Mouse (Mus musculus): ENCODE measurements around the gene Lexm.

The Lexm gene

DNA sequence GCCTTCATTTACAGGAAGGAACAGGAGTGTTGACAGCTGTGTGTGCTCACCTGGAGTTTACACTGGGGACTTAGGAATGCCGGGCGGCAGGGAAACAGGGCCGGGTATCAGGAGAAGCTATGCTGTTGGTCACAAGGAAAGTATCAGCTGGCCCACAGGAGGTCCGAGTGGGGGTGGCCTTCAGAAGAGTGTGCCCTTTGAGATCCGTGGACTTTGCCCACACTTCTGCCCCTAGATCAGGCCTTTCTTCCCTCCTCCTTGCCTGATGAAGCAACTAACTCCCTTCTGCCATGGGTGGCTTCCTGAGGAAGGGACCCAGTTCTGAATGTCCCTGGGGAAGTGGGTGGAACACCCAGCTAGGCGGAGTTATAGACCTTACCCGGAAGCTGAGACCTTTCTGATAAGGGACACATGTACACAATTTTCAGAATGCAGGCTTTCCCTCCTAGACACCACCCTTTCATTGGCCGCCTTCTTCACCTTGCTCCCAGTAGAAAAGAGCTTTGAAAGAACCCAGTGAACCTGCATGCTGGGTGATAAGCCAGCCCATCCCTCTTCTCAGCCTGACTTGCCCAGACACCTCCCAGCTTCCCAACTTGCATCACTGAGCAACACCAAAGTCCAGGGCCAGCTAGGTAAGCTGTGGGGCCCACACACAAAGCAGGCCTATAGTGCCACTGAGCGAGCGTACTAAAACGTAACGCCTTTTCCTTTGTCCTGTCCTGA lies 34.5 kb downstream of the Lexm start:
- DNase-seq (ENCODE audit: low read depth, low spot score) = no peak

- DNase-seq (ENCODE audit: low read depth, low spot score) = no peak
These were observed 35.2 kb downstream of the Lexm start for GRCm38 (mm10) chr4:106581865-106582204.

DNA sequence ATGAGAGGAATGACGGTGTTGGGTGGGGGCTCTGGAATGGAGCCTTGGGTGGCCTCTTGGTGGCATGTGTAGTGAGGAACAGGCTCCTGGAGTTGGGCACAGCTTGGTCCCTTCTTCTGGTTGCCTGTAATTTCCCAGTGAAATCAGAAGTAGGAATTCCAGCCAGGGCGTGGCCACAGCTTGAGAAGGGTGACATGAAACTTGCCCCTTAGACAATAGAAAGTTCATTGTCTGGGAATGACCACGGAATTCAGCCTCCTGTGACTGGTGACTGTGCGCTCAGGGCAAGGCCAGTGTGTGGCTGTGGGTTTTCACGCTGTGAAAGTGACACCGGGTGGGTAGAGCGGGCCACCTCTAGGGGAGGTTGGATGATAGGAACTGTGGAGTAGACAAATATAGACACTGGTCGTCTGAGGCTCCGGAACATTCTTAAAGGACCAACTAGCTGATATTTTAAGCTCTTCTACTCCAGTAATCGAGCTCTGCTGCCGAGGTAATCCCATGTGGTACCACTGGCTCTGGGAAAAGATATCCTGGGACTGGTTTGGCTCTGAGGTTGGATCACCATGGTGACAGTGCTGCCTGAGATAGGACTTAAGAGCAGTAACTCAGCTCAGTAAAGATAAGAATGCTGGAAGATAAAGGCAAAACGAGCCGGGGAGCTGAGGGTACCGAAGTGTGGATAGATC lies 35.7 kb downstream of the Lexm start:
- DNase-seq (ENCODE audit: low read depth, low spot score) = no peak

GRCm38 (mm10) chr4:106577511-106577910 lies 39.5 kb downstream of the Lexm start:
- no peak for DNase-seq (ENCODE audit: low read depth, low spot score)

DNA sequence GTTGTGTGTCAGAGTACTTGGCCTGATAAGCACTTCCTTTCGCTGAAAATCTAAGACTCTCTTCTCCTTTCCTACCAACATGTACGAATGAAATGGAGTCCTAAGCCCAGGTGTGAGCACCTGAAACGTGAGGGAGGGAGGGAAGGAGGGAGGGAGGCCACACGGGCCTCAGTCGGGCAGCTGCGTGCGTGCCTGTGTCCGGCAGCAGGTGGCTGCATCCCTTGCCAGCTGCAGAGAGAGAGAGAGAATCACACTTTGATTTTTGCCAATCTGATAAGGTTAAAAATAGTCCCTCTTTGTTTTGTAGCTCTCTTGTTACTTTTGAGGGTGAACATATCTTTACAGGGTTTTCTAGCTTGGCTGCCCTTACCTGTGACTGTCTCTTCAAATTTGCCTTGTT lies 42.0 kb downstream of the Lexm start:
- DNase-seq (ENCODE audit: low read depth, low spot score) = no peak

GRCm38 (mm10) chr4:106571081-106571724 lies 45.8 kb downstream of the Lexm start:
- DNase-seq (ENCODE audit: low read depth, low spot score) = no peak

- DNase-seq (ENCODE audit: low read depth, low spot score) = no peak
These were observed 47.4 kb downstream of the Lexm start for GRCm38 (mm10) chr4:106569680-106570079.

DNA sequence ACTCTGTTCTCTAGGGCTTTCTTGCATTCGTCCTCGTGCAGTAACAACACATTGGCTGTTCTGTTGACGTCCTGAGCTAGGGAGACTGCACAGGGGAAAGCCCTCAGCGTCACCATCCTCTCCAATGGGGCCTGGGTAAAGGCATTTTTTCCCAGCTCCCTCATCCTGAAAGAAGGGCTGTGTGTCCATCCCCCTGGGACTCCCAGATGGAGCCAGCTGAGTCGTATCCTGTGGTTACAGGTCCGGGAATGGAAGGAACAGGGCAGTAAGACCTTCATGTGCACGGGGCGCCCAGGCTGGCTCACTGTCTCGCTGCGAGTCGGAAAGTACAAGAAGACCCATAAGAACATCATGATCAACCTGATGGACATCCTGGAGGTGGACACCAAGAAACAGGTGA lies 52.9 kb downstream of the Lexm start:
- DNase-seq (ENCODE audit: low read depth, low spot score) = no peak

DNA sequence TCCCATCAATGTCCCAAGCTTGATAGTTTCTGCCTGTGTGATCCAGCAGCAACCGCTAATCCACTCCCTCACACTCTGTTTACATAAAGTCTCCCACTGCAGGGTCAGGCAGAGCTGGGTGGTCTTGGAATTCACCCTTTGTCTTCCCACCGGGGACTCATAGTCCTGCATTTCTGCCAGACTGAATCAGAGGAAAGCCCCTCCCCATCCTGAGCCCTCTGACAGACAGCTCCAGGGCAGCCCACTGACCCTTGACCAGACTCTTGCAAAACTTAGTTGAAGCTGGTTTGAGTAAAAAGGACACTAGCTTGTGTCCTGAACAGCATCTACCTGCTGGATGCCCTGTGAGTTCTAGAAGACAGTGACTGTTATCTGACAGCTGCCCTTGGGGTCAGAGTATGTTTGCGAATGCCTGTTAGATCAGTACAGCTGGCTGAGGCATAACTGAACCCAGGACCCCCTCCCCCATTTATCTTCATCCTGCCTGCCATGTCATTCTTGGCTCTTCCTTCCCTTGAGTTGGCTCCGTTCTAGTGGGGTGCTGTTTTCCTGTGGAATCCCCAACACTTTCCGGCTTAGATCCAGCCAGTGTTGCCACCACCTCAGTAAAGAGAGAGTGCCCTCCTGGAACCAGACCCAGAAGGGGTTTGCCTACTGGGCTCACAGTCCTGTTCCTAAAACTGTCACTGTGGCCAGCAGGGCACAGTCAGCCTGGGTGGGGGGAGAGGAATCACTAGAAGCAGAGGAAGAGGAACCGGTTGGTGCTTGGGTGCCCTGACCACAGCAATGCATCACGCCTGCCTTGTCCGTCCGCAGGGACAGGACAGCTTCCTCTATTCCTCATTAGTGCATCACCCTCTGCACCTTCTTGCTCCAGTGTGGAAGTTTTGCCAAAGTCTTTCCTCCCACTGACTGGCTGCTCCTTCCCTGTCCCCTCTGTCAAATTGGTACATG lies 53.9 kb downstream of the Lexm start:
- no peak for DNase-seq (ENCODE audit: low read depth, low spot score)

- DNase-seq (ENCODE audit: low read depth, low spot score) = no peak
These were observed 55.0 kb downstream of the Lexm start for GRCm38 (mm10) chr4:106562006-106562405.

- peak; percentile 85 for DNase-seq (ENCODE audit: low read depth, low spot score)
These were observed 55.9 kb downstream of the Lexm start, which contains the start of gene Dhcr24 for GRCm38 (mm10) chr4:106560846-106561781. TSS of gene Dhcr24 (plus strand) at chr4:106561038.

- no peak for DNase-seq (ENCODE audit: low read depth, low spot score)
These were observed 56.7 kb downstream of the Lexm start for GRCm38 (mm10) chr4:106560213-106560845.

DNA sequence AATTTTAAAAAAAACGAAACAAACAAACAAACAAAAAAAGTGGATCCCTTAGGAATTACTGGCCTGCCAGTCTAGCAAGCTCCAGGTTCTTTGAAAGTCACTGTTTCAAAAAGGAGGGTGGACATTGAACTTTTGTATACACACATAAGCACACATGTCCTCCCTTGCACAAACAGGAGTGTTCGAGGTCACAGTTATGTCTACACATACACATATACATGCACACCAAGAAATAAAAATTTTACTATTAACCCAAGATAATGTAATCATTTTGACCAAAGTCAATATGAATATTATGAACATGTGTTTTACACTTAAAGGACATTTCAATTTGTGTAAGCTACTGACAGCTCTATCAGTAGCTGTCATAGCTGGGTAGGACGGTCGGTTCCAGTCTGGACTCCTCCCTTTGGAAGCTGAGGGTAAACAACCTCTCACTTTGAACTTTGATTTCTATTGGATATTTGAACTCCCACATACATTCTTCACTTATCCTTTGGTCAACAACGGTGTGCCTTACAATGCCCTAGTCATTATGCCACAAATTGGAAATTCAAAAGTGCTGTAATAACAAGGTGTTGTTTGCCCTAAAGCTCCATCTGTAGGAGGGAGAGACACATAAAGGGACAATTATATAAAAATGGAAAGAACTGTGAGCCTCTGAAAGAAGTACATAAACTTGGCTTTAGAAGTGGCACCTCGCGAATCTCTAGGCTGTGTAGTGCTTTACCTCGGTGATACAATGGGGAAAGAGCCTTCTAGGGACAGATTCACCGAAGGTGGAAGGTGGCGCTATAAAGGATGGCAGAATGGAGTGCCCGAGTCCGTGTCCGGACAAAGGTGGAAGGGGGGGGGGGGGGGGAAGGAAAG lies 57.5 kb downstream of the Lexm start:
- no peak for DNase-seq (ENCODE audit: low read depth, low spot score)

DNA sequence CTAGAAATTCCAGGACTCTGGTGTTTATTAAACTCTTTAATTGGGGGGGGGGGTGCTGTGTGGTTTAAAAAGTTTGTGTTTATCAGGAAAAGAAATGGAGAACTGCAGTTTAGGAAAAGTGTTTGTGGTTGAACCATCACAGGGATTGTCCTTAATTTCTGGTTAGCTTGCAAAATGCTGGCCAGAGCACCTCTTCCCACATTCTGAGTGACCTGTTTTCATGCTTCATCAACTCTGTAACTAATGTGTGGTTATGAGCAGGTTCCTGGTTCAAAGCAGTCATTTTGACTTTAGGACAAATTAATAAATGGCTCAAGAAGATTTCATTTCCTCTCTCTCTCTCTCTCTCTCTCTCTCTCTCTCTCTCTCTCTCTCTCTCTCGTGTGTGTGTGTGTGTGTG lies 59.1 kb downstream of the Lexm start:
- DNase-seq (ENCODE audit: low read depth, low spot score) = no peak

GRCm38 (mm10) chr4:106557262-106557661 lies 59.8 kb downstream of the Lexm start:
- DNase-seq (ENCODE audit: low read depth, low spot score) = no peak

DNA sequence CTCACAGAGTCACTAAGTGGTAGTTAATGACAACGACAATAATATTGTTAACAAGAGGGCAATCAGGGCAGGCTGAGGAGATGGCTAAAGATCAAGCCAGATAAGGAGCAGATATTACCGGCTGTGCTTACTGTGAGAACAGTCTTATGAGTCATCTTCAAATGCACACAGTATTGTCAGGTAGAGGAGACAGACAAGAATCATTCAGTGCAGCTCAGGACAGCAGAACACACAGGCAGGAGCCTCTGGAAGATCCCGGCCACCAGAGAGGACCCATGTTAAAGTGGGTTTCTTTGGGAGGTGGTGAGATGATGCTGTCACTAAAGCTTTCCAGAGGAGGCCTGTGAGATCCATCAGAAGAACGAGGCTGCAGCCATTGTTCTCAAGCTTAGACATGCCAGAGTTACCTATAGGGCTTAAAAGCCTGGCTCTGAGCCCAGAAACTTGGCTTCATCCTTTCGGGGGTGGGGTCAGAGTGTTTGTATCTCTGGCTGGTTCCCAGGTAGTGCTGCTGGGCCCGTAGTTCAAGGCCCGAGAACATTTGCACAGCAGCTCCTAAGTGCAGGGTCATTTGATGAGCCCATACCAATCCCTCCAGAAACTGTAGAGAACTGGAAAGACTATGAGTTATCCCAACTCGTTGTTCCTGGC lies 66.4 kb downstream of the Lexm start:
- no peak for DNase-seq (ENCODE audit: low read depth, low spot score)

DNA sequence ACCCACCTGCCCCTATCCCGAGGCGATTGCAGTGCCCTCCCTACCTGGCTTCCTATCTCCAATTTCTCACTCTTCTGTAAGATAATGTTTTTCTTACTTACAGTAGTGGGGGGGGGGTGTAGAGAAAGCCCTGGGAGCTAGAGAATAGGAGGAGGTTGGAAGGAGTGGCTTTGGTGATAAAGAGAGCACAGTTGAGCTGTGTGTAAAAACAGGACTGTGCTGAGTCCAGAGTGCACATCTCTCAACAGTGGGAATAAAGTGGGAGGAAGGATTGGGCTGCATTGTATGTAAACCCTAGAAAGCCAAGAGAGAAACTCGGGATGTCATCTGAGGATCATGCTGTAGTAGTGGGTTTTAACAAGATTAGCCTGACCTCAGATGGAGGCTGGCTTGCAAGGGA lies 68.9 kb downstream of the Lexm start:
- no peak for DNase-seq (ENCODE audit: low read depth, low spot score)

DNA sequence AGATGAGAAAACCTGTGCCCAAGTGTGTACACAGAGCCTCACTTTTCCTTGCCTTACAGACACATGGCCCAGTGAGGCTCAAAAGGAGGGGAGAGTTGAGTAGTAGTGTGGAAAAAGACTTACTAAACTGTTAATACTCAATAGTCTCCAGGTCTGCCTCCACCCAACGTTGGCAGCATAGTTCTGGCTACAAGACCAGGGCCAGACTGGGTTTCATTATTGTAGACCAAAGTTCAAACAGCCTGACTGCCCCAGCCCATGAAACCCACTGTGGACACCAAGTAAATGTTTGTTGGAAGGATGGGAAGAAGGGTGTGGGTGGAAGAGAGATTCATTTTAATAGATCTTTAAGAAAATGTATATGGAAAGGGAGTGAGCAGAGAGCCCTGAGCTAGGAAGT lies 70.1 kb downstream of the Lexm start:
- no peak for DNase-seq (ENCODE audit: low read depth, low spot score)

Measured in retina, postnatal 7 days (tissue).